9 mouse cellular contexts compared by ENCODE assay signal in genomic region chr12:32926331-32927172, GRCm38 (mm10). TPM values are rescaled to one million over a fixed set of nuclear protein-coding genes. Genes with fewer than 3 reads are reported as not detected.
DNase-seq lines count a peak whose midpoint lies in the region; ATAC-seq lines count a peak whose summit lies in the region.
"Had no signal": no experiment of that assay in that cellular context is flagged by ENCODE, and none has a peak within 500 bp of the region (broad histone marks: within the 10 kb centered on the region; RNA-seq: fewer than 3 reads in every experiment).

No protein-coding gene starts in this region.

- 0 out of 2 replicates have a peak, but pooled peaks cover 7% of the 10 kb centered on the region for H3K4me1 ChIP-seq in kidney, embryonic 15.5 days
- H3K4me1 ChIP-seq in midbrain, embryonic 16.5 days (ENCODE audit: control insufficient read depth, insufficient read depth, low read length) = peaks cover 14% of the 10 kb centered on the region

- peak; percentile 39 to 68 for DNase-seq in kidney, adult 8-10 months
- DNase-seq in cerebellum, adult 9-10 months = peak; percentile 70
- peak; percentile 60 to 70 for DNase-seq in gastrocnemius, adult 8-10 months (ENCODE audit: low spot score in 2 of 2)
- DNase-seq in layer of hippocampus, adult 8-10 months (ENCODE audit: low spot score in 2 of 2) = peak; percentile 52 to 61
- DNase-seq in thymus, postnatal 14 days = no peak

- H3K4me3 ChIP-seq in kidney, embryonic 15.5 days (replicated peaks) = no peak overlapping the region
- no peak overlapping the region for H3K4me3 ChIP-seq in midbrain, embryonic 16.5 days (ENCODE audit: low read depth, low read length)

- no peak overlapping the region for H3K27ac ChIP-seq in kidney, embryonic 15.5 days
- H3K27ac ChIP-seq in midbrain, embryonic 16.5 days (ENCODE audit: low read length) = peak overlapping the region; percentile 44; the same call in 1 of the 2 replicates

- WGBS in kidney, embryonic 15.5 days = 68% methylated on average over 18 of the region's 18 CpGs
- WGBS in midbrain, embryonic 16.5 days = 39% methylated on average over 18 of the region's 18 CpGs

- no peaks in the 10 kb centered on the region for H3K9me3 ChIP-seq in kidney, embryonic 15.5 days (replicated peaks)
- H3K9me3 ChIP-seq in midbrain, embryonic 16.5 days (replicated peaks; ENCODE audit: control insufficient read depth, low read length, poor library complexity, severe bottlenecking) = no peaks in the 10 kb centered on the region
- H3K9me3 ChIP-seq: G1E had no signal

- H3K27me3 ChIP-seq in kidney, embryonic 15.5 days = no peaks in the 10 kb centered on the region
- H3K27me3 ChIP-seq in midbrain, embryonic 16.5 days (ENCODE audit: control insufficient read depth, insufficient read depth, low read depth, low read length) = no peaks in the 10 kb centered on the region

- no peak overlapping the region for H3K9ac ChIP-seq in kidney, embryonic 15.5 days
- H3K9ac ChIP-seq in midbrain, embryonic 16.5 days (ENCODE audit: low read depth, low read length) = peak overlapping the region; percentile 42; the same call in 1 of the 2 replicates

- H3K36me3 ChIP-seq in kidney, embryonic 15.5 days = no peaks in the 10 kb centered on the region
- no peaks in the 10 kb centered on the region for H3K36me3 ChIP-seq in midbrain, embryonic 16.5 days (ENCODE audit: control insufficient read depth, insufficient read depth, low read length)
- H3K36me3 ChIP-seq: G1E had no signal

- ATAC-seq in kidney, embryonic 15.5 days (replicated peaks; ENCODE audit: low FRiP score) = no peak
- peak; percentile 87 for ATAC-seq in midbrain, embryonic 16.5 days
- ATAC-seq in monocyte, adult 5-6 weeks (replicated peaks; ENCODE audit: insufficient number of reproducible peaks, low FRiP score, low TSS enrichment, poor library complexity, severe bottlenecking) = no peak

- no peak overlapping the region for H3K4me2 ChIP-seq in kidney, embryonic 15.5 days
- H3K4me2 ChIP-seq in midbrain, embryonic 16.5 days (ENCODE audit: low read length) = peak overlapping the region; percentile 20; the same call in 1 of the 2 replicates

RNA-seq across cellular contexts. Expression of gene Sypl, which starts 27.1 kb away (rescaled TPM):
- polyA plus RNA-seq in kidney, embryonic 15.5 days (2015; fragmentation: Nextera tagmentation; extraction: Ambion mirVana) = 118 and 131 TPM in 2 replicates
- 100 to 1,000 TPM; 183 to 225 (median 208) TPM for total RNA-seq in gastrocnemius, adult 8-10 months (2022)
- 10 to 100 TPM; 44.9 to 53.8 (median 50.0) TPM for total RNA-seq in layer of hippocampus, adult 8-10 months (2022)
- 36.1 and 37.5 TPM in 2 replicates for polyA plus RNA-seq in midbrain, embryonic 16.5 days (2015; fragmentation: Nextera tagmentation; extraction: Ambion mirVana)
- total RNA-seq in monocyte, adult 5-6 weeks (2017) = 47.0 to 58.3 TPM (median 51.6 TPM) in 3 replicates
